Mouse (Mus musculus) forebrain, embryonic 14.5 days (tissue): Measurements from ENCODE around the gene Xpnpep1. TPM values are rescaled to one million over a fixed set of nuclear protein-coding genes. Genes with fewer than 3 reads are reported as not detected.

ENCODE experiments used
- ATAC-seq: fragments of 200-750 bp; cut with Nextera tagmentation; 2 replicates; pipeline ENCODE4 v1.8.0; 2017; ENCODE audit warnings: mild to moderate bottlenecking, moderate library complexity
- DNase-seq: peaks from one replicate; pipeline ENCODE4 v3.0.0-alpha.2; 2015; ENCODE audit warnings: low spot score
- H3K27ac ChIP-seq: fragments of 300-500 bp; sonication (generic); 2 replicates; pipeline ENCODE4 v1.5.1; 2014; ENCODE audit warnings: low read depth, mild to moderate bottlenecking, control low read depth, low read length, moderate library complexity
- H3K27me3 ChIP-seq: fragments of 300-500 bp; sonication (generic); replicated peaks from 2 replicates; pipeline ENCODE4 v1.6.1; 2014; ENCODE audit warnings: low read length, control low read depth, mixed read lengths; ENCODE audit not compliant: control insufficient read depth, insufficient read depth
- H3K36me3 ChIP-seq: fragments of 300-500 bp; sonication (generic); 2 replicates; pipeline ENCODE4 v1.6.1; 2014; ENCODE audit warnings: low read length, control low read depth; ENCODE audit not compliant: control insufficient read depth, insufficient read depth
- H3K4me1 ChIP-seq: fragments of 300-500 bp; sonication (generic); 2 replicates; pipeline ENCODE4 v1.6.1; 2014; ENCODE audit warnings: antibody characterized with exemption, low read length, control low read depth; ENCODE audit not compliant: control insufficient read depth, insufficient read depth
- H3K4me2 ChIP-seq: fragments of 300-500 bp; sonication (generic); 2 replicates; pipeline ENCODE4 v1.6.1; 2014; ENCODE audit warnings: mild to moderate bottlenecking, control low read depth, low read length
- H3K4me3 ChIP-seq: fragments of 300-500 bp; sonication (generic); 2 replicates; pipeline ENCODE4 v1.5.1; 2014; ENCODE audit warnings: low read depth, low read length, control low read depth
- H3K9ac ChIP-seq: fragments of 300-500 bp; sonication (generic); 2 replicates; pipeline ENCODE4 v1.6.1; 2014; ENCODE audit warnings: mild to moderate bottlenecking, low read length, control low read depth, moderate library complexity
- H3K9me3 ChIP-seq: fragments of 300-500 bp; sonication (generic); replicated peaks from 2 replicates; pipeline ENCODE4 v1.6.1; 2016; ENCODE audit warnings: low read length, control low read depth, mixed read lengths; ENCODE audit not compliant: control insufficient read depth
- WGBS: fragments of 180-500 bp; shearing (Covaris S2); extraction: QIAGEN DNeasy Blood & Tissue Kit; methylation state at CpG from one replicate; pipeline ENCODE4 v1.1.7; 2014; 5-methylcytosine and 5-hydroxymethylcytosine counted together
- microRNA-seq: library from miRNA; unstranded; fragments of <30 nt; microRNA quantifications from one replicate; pipeline ENCODE4, GENCODE M21; 2016
- polyA plus RNA-seq: library from polyadenylated mRNA; unstranded; fragments of >200 nt; fragmentation: Nextera tagmentation; extraction: Ambion mirVana; gene quantifications from 2 replicates; pipeline ENCODE4 v1.2.1, GENCODE M21; 2014

Xpnpep1 gene
- polyA plus RNA-seq, 1 experiment from 2014 or later = 155 TPM

GRCm38 (mm10) chr19:52904182-52904581 is 135.8 kb downstream of the Xpnpep1 start:
- H3K27me3 ChIP-seq = no peaks in the 10 kb centered on the region
- H3K9me3 ChIP-seq = no peaks in the 10 kb centered on the region
- no peak overlapping the region for H3K4me3 ChIP-seq
- no peak overlapping the region for H3K4me2 ChIP-seq
- DNase-seq = no peak
- H3K27ac ChIP-seq = no peak overlapping the region
- 34% methylated on average over 2 of the region's 2 CpGs for WGBS
- H3K36me3 ChIP-seq = no peaks in the 10 kb centered on the region
- ATAC-seq = no peak
- H3K4me1 ChIP-seq = no peaks in the 10 kb centered on the region
- no peak overlapping the region for H3K9ac ChIP-seq

- no peak overlapping the region for H3K27ac ChIP-seq
- DNase-seq (no peak), ATAC-seq (no peak)
- no peaks in the 10 kb centered on the region for H3K36me3 ChIP-seq
- no peak overlapping the region for H3K4me2 ChIP-seq
- no peak overlapping the region for H3K9ac ChIP-seq
- H3K27me3 ChIP-seq = no peaks in the 10 kb centered on the region
- H3K4me1 ChIP-seq = no peaks in the 10 kb centered on the region
- no peak overlapping the region for H3K4me3 ChIP-seq
- no peaks in the 10 kb centered on the region for H3K9me3 ChIP-seq
- 77% methylated on average over 5 of the region's 5 CpGs for WGBS
Observed at GRCm38 (mm10) chr19:52891807-52892442, 148.1 kb downstream of the Xpnpep1 start.

Small RNAs within 50 kb of the gene (microRNA-seq; reads per million reads assigned to microRNA genes)
- not detected for gene Mir6407

Other genes starting within 250 kb of the Xpnpep1 start
- 25.2 and 32.6 TPM in 2 replicates for gene Add3, start 100.2 kb upstream of the Xpnpep1 start, polyA plus RNA-seq